Mouse (Mus musculus) neutrophil, adult 5-6 weeks (primary cell): ENCODE measurements around the gene Gnat1. TPM values are rescaled to one million over a fixed set of nuclear protein-coding genes. Genes with fewer than 3 reads are reported as not detected.

Experiments used
- ATAC-seq: fragments of 151-379, 151-347 bp; 2 replicates; pipeline ENCODE4 v1.8.0; 2017; ENCODE audit warnings: mild to moderate bottlenecking, moderate TSS enrichment; ENCODE audit not compliant: insufficient number of reproducible peaks, poor library complexity, low FRiP score, severe bottlenecking; ENCODE audit errors: extremely low read depth
- total RNA-seq: library from RNA; stranded (forward); fragments of 200-1000 nt; gene quantifications from 2 replicates; pipeline ENCODE4 v1.2.3, GENCODE M21; 2017

Gnat1 gene
- total RNA-seq: 1.7 TPM in 1 of 2 replicates, not detected in the other

DNA sequence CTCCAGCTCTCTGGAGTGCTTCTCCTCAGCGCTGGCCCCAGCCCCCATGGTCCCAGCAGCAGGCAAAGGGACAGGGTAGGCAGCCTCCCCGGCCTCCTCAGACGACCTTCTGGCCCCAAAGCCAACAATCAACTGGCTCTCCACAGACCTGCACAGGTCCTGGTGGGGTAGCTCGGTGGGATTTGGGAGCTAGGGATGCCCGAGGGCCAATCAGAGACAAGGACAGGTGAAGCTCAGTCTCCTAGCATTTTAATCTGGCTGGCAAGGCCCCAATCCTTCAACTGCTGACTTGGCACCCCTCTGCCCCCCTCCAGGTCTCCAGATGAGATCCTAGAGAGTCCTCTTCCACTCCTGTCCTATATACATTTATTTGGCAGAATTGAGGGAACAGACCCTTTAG, at the start of gene Gnat1:
Gnat1 (minus strand) TSS at position 212 of the 400 bp plus-strand sequence.
- ATAC-seq: no peak

DNA sequence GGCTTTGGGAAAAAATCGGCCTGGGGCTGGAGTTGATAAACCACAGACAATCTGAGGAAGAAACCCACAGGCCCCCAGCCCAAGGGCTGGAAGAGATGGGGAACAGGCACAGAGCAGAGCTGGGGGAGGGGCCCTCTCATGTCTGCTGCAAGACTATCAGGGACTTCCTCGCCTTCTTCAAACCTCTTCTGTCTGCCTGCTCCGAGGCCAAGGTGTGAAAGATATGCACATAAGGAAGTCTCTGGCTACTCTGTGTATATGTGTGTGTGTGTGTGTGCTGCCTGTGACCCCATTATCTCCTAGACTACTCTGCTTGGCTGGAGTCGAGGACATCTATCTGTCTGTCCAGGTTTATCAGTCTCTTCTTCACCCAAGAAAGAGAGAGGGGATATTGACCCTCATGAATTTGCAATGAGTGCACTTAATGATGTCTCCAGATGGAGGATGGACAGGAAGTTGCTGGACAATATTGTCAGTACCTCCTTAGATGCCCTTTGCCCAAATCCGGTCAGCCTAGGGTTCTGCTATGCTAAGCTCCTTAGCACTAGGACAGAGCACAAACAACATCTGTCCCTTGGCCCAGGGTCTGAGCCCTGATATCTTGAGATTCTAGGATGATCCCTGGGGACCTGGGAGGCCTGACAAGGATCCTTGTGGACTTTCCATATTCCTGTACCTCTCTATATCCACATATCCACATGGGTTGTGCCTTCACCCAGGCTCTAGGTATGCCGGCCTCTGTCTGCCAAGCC, 49.6 kb upstream of the Gnat1 start:
- no peak for ATAC-seq

DNA sequence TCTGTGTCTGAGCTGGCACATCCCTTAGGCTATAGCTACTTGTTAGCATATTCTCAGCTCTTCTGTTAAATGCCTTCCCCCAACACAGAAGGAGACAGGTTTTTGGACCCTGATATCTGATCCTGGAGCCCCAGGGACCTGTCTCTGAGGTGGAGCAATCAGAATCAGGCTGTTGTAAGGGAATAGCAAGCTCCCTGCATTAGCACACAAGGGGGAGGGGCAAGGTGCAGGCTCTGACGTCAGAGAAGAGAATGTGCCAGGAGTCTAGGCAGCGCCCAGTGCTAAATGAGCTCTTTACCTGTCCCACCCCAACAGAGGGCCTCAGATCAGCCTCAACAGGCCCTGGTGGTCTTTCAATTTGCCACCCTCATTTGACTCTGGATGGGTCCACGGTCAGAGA, 47.5 kb upstream of the Gnat1 start:
- ATAC-seq: no peak

DNA sequence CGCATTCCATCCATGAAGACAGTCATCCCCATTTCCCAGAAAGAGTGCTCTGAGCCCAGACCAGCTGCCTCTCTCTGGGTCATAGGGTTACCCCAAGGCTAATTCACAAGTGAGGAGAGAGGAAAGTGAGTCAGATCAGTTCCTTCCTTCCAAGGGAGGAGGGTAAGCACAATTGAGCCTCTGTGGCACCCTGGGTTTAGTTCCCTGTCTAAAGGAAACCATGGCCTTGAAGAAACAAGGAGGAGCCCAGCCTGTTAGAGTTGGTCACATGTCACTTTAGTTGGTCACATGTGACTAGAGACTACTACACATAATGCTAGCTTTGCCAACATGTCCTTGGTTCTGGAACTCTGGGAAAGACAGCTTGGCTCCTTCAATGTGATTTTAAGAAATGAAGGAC, 45.3 kb upstream of the Gnat1 start:
- no peak for ATAC-seq

DNA sequence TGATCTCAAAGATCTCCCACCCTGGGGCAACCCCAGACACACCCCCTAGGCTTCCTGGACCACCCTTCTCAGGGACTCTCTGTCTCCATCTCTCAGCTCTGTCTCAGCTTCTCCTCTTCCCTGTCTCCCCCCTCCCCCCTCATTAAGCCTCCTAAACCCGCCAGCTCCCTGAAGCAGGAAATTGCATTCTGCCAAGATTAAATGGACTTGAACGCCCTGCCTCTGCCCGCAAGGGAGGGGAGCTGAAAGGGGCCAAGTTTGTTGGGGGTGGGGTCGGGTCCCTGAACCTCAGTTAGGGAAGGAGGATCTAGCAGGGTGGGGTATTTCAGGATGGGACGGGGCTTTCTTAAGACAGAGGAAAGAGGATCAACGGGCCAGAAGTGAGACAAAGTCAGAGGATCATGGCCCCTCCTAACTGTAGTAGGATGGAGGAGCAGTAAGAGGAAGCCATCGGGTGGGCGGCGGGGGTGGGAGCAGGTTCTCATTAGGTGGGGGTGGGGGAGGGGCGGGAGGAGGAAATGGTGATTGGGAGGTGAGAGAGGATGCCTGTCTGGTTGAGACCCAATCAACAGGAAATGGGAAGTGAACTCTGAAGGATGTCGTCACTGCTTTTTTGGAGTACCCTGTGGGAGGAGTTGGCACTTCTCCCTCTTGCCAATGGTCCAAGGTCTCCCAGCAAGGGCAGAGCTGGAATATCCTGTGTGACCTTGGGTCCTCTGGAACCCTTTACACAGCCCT, 44.5 kb upstream of the Gnat1 start:
- ATAC-seq: no peak

DNA sequence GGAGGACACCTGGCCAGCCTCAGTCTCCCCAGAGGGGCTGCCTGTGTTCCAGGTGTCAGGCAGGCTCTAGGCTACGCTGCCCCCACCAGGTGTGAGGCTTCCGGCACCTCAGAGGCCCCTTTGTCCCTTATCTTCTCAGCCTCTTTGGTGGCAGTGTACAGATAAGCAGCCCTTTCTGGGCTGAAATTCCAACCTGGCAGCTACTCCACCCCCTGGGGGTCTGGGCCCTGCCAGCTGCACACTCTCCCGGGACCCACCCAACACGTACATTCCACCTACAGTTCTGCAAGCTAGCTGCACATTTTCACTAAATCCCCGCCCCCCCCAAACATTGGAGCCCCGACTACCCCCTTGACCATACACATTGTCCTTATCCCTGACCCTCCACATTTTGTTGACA, 43.8 kb upstream of the Gnat1 start:
- no peak for ATAC-seq

DNA sequence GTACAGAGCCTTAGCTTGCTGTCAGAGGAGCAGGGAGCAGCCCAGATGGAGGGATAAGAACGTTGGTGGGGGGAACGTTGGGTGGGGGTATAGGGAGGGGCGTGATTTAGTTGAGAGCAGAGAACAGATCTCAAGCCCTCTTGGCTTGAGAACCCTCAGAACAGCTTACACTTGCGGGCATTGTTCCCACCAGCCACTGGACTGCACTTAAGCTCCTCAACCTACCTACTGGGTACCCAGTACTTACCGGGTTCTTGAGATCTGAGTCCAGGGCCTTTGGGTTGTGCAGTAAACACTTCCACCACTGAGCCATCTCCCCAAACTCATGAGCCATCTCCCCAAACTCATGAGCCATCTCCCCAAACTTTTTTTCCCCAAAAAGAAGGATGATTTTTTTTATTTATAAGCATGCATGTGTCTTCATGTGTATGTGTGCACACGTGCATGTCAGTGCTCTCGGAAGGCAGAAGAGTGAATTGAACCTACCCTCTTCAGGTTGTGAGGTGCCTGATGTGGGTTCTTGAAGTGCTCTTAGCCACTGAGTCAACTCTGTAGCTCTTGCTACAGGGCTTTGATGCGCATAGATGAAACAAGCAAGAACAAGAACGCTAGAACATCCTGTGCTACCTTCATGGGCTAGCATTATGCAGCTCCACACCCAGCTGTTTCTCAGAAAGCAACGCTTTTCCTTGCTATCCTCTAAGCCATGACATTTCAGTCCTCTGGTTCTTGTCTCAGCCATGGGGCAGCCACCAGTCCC, 39.4 kb upstream of the Gnat1 start:
- ATAC-seq: no peak

DNA sequence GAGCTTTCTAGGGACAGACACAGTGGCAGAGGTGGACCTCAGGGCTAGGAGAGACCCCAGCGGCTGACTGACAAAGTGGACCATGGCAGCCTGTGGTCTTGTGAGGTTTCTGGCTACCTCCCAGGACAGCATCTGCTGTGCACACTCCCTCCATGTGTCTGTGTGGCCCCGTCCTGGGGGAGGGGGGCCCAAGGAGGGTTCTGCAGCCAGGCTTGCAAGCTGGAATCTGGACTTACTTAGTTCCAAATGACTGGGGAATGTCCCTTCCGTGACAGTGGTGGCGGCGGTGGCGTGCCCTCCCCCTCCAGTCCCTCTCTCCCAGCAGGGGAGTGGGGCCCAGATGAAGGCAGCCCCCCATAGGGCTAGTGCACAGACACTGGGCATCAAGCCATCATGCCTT, 37.4 kb upstream of the Gnat1 start:
- no peak for ATAC-seq

DNA sequence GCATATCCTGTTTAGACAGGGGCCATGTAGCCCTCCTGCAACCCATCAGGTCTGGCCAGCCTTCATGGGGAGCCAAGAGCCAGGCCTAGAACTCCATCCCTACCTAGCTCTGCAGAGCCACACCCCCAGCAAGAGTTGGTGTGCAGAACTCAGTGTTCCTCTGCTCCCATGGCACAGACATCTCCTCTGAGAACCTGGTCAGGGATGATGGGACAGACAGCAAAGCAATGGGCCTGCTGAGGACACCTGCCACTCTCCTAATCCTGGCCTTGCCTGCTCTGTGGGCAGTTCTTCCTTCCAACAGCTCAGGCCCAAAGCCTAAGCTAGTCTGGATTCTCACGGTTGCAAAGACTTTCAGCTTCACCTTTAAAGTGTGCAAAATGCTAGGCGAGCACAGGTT, 36.1 kb upstream of the Gnat1 start:
- ATAC-seq: no peak

DNA sequence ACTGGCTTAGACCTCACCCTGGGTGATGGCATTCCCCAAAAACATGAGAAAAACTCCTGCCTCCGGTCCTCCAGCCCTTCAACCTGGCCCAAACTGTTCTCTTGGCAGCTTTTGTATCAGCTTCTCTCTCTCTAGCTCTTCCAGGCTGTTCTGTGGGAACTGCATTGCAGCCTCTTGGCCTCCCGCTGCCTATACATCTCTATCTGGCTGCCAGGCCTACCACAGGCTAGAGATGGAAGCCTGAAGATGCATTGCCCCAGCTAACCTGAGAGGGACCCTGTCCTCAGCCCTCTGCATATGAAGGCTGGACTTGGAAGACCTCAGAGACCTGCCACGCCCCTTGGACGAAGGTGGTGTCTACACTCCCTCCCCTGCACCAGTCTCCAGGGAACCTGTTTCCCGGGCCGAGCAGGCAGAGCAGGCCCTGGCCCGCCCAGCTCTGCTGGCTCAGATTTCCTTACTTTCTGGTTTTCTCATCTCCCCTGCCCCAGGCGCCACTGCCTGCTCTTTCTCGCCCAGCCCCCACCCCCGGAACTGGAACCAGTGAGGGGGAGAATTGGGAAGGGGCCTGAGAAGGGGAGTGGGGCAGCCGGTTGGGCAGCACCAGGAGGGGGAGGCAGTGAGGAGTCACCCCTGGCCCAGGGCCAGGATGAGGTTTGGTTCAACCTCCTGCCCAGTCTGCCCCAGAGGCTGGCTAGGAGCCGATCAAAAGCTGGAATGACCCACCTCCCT, 34.9 kb upstream of the Gnat1 start:
- ATAC-seq: no peak

DNA sequence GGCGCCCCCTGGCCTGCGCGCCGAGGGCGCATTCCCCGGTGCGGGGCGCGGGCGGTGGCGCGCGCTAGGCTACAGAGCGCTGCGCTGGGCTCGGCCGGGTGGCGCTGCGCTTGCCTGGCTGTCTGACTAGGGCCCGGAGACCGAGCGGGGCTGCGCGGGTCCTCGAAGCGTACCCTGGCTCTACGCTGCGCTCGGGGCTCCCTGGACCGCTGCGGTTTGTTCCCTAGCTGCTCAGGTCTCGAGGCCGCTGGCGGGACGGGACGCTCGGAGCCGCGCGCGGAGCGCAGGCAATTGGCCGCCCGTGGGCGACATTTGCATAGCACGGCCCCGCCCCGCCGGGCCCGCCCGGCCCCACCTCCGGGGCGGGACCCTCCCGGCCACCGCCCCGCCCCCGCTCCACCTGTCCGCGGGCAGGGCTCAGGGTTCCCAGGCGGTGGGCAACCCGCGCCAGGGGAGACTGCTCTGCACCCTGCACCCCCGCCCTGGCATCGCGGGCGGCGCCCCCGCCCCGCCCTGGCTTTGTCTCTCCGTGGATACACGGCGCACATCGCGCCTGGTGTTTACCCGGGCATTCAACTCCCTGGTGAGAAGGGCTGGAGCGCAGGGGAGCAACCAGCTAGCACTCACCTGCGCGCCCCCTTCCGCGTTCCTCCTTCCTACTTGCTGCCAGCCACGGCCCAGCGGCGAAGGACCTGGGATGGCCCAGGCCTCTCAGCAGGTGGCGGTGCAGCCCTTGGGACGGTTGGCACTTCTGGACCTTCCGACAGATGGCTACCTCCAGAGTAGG, 30.4 kb upstream of the Gnat1 start, which contains the start of gene Sema3f:
Sema3f (minus strand) TSS at position 779 of the 787 bp plus-strand sequence.
- ATAC-seq: no peak

DNA sequence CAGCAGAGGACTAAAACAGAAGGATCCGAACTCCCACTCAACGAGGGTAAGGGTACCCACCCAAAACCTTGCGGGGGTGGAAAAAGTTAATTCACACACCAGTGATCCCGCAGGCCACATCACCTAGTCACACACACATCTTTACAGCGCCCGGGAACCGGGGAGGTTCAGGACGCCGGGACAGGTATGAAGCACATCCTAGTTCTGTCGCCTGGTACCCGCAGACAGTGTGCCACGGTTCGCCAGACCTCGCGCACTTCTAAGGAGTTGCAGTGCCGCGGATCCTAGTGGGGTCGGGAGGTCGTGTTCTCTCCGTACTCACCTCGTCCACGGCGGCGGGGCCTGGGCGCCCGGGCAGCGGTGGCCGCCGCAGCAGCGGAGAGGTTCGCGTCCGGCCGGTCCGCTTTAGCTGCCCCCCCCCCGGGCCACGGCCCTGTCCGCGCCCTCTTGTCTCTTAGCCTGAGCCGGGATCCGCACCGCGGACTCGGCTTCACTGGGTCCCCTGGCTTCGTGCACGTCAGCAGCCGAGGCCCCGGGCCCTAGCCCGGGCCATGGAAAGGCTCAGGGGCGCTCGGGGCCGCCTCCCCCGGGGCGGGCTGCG, 29.7 kb upstream of the Gnat1 start:
- ATAC-seq: no peak

DNA sequence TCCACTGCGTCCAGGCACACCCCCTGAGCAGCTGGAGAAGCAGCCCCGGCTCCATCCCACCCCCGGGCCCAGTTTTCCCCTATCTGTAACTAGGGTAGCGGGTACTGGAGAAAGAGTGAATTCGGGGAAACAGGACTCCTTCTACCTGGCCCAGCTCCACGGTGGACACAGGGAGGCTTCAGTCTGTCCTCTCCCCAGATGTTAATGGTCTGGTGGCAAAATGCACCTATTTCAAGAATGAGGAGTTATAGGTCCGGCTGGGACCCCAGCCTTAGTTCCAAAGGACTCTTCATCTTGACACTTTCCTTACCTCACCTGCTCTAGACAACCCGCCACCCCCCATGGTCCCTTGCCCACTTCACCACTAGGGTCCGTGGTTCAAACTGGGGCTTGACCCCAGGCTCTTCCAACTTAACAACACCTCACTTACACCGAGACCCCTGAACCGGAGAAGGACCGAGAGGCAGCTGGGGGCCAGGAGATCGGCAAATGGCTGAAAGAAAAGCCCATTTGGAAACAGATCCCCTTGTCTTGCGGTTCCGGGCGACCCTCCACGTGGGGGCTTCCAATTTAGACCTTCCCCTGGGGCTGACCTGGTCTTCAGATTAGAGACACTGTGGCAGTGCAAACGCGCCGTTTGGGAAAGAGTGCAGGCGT, 29.1 kb upstream of the Gnat1 start:
- no peak for ATAC-seq

DNA sequence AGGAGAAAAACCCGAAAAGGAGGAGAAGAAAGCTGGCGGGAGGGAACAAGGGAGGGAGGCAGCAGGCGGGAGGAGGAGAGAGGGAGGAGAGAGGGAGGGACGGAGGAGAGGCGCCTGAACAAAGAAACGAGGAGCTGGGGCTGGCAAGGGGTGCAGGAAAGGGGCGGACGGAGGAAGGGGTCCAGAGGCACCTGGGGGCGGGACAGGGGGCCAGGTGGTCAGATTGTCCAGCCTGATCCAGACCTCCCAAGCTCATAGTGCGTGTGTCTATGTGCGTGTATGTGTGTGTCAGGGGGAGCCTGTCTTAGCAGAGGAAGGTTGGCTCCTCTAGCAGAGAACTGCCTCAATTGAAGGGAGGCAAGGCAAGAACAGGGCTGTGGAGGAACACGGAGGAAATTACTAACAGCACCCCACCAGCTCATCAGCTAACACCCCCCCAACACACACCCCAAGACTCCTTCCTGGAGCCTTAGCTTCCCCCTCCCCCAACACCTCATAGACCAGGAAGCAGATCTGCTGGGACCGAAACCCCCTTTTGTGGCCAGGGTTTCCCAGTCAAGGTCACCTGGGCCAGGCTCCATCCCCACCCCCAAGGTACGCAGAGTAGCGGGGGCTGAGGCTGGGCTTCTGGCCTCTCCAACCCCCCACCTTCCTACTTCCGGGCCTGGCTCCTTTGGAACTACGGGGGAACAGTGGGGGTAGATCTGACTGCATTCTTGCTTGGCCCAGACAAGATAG, 28.4 kb upstream of the Gnat1 start:
- no peak for ATAC-seq

DNA sequence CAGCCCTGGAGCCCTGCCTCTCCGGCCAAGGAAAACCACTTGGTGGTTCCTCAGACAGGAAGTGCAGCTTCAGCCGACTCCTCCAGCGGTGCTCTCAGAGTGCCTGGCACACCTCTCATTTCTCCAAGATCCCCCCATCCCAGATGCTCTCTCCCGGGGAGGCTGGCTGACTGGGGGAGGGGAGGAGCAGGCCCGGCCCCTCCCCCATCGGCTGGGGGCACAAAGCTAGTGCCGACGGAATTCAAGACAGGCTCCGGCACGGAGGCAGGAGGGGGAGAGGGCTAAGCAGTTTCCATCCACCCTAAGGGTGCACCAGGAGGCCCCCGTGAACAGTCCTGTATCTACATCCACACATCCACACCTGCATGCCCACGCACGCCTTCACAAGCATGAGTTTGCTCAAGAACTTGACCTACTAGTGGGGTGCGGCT, 27.3 kb upstream of the Gnat1 start:
- ATAC-seq: no peak

DNA sequence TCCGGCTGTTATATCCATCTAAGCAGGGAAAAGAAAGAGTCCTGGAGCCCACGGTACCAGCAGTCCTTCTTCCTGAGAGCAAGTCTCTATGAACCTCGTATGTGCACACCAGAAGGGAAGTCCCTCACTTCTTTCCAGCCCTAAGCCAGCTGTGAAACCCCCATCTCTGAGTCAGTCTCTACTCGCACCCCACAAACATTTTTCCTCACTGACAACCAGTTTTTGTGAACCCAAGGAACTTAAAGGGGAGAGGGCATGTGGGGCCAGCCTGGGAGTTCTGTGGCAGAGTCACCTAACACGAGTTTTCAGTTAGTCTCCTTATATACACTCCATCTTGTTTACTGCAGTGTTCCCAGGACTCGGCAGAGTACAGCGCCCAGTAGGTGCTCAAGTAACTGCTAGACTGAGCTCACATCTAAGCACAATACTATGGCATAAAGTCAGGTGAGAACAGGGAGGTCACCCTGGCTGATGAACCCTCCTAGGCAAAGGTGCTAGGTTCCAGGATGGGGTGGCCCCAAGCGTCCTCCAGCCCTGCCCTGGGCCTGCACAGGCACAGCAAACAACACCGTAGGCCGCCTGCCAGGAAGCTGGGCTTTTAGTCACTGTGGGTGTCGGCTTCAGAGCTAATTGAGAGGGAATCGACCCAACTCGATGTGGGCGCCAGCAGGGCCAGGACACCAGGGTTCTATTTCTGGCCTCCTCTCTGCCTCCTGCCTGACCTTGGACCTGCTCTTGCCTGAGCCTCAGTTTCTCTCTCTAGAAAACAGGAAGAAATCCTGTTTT, 24.0 kb upstream of the Gnat1 start:
- ATAC-seq: no peak
